Mouse (Mus musculus) MN1 (cell line): Measurements from ENCODE around the gene Htra2.

Source experiments
- DNase-seq: peaks from one replicate; pipeline ENCODE4 v3.0.0-alpha.2; 2016; ENCODE audit warnings: low spot score

Htra2 gene

DNA sequence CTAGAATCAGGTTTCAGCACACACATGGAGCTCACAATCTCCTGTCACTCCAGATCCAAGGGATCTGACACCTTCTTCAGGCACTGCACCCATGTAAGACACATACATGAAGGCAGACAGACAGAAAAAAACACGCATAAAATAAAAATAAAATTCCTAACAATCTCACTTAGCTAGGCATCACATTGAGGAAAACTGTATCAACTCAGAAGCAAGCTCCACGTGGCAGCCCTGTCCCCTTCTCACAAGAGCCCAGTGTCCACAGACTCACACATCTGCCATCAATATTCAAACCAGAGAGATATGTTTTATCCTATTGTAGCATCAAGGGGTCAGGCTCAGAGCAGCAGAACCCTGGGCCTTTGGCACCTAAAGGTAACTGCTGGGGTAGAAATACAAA lies 50.8 kb downstream of the Htra2 start:
- DNase-seq: no peak

- DNase-seq: no peak
Measured at GRCm38 (mm10) chr6:83003850-83004249, 51.2 kb downstream of the Htra2 start.

GRCm38 (mm10) chr6:83003082-83003481 lies 52.0 kb downstream of the Htra2 start:
- DNase-seq: no peak
